Mouse (Mus musculus): ENCODE data around the gene Zc2hc1b. TPM values are rescaled to one million over a fixed set of nuclear protein-coding genes. Genes with fewer than 3 reads are reported as not detected.

Zc2hc1b gene
- polyA plus RNA-seq, 1 experiment = not detected

- DNase-seq (ENCODE audit: extremely low spot score in 1 of 2, low spot score in 1 of 2) = no peak
These were observed 2.0 kb downstream of the Zc2hc1b start for GRCm38 (mm10) chr10:13175866-13176265.

- DNase-seq (ENCODE audit: extremely low spot score in 1 of 2, low spot score in 1 of 2) = no peak
These were observed 5.0 kb downstream of the Zc2hc1b start for GRCm38 (mm10) chr10:13172798-13173221.

- no peak for DNase-seq (ENCODE audit: extremely low spot score in 1 of 2, low spot score in 1 of 2)
These were observed 6.4 kb downstream of the Zc2hc1b start for GRCm38 (mm10) chr10:13171461-13171860.

GRCm38 (mm10) chr10:13170739-13171448, 6.9 kb downstream of the Zc2hc1b start:
- no peak for DNase-seq (ENCODE audit: extremely low spot score in 1 of 2, low spot score in 1 of 2)

- DNase-seq (ENCODE audit: extremely low spot score in 1 of 2, low spot score in 1 of 2) = no peak
These were observed 9.4 kb downstream of the Zc2hc1b start for GRCm38 (mm10) chr10:13168461-13168860.

- no peak for DNase-seq (ENCODE audit: extremely low spot score in 1 of 2, low spot score in 1 of 2)
These were observed 15.8 kb downstream of the Zc2hc1b start for GRCm38 (mm10) chr10:13162031-13162430.

GRCm38 (mm10) chr10:13160913-13161312, 16.9 kb downstream of the Zc2hc1b start:
- peak in 1 of 2 experiments; percentile 19 for DNase-seq (ENCODE audit: extremely low spot score in 1 of 2, low spot score in 1 of 2)

- no peak for DNase-seq (ENCODE audit: extremely low spot score in 1 of 2, low spot score in 1 of 2)
These were observed 22.4 kb downstream of the Zc2hc1b start for GRCm38 (mm10) chr10:13155377-13155776.

GRCm38 (mm10) chr10:13152811-13153364, 24.9 kb downstream of the Zc2hc1b start:
- DNase-seq (ENCODE audit: extremely low spot score in 1 of 2, low spot score in 1 of 2) = no peak

GRCm38 (mm10) chr10:13151353-13151752, 26.5 kb downstream of the Zc2hc1b start:
- DNase-seq (ENCODE audit: extremely low spot score in 1 of 2, low spot score in 1 of 2) = peak in 1 of 2 experiments; percentile 32

GRCm38 (mm10) chr10:13150435-13150834, 27.4 kb downstream of the Zc2hc1b start:
- no peak for DNase-seq (ENCODE audit: extremely low spot score in 1 of 2, low spot score in 1 of 2)

GRCm38 (mm10) chr10:13140434-13140833, 37.4 kb downstream of the Zc2hc1b start:
- no peak for DNase-seq (ENCODE audit: extremely low spot score in 1 of 2, low spot score in 1 of 2)

- DNase-seq (ENCODE audit: extremely low spot score in 1 of 2, low spot score in 1 of 2) = no peak
These were observed 39.9 kb downstream of the Zc2hc1b start for GRCm38 (mm10) chr10:13137906-13138305.

- DNase-seq (ENCODE audit: extremely low spot score in 1 of 2, low spot score in 1 of 2) = no peak
These were observed 42.1 kb downstream of the Zc2hc1b start for GRCm38 (mm10) chr10:13135751-13136150.

GRCm38 (mm10) chr10:13135276-13135675, 42.5 kb downstream of the Zc2hc1b start:
- DNase-seq (ENCODE audit: extremely low spot score in 1 of 2, low spot score in 1 of 2) = no peak

GRCm38 (mm10) chr10:13133850-13134249, 44.0 kb downstream of the Zc2hc1b start:
- DNase-seq (ENCODE audit: extremely low spot score in 1 of 2, low spot score in 1 of 2) = peak in 1 of 2 experiments; percentile 16

GRCm38 (mm10) chr10:13127946-13128345, 49.9 kb downstream of the Zc2hc1b start:
- no peak for DNase-seq (ENCODE audit: extremely low spot score in 1 of 2, low spot score in 1 of 2)

- no peak for DNase-seq (ENCODE audit: extremely low spot score in 1 of 2, low spot score in 1 of 2)
These were observed 50.5 kb downstream of the Zc2hc1b start for GRCm38 (mm10) chr10:13127335-13127734.

GRCm38 (mm10) chr10:13125811-13126210, 52.0 kb downstream of the Zc2hc1b start:
- DNase-seq (ENCODE audit: extremely low spot score in 1 of 2, low spot score in 1 of 2) = no peak

GRCm38 (mm10) chr10:13119300-13119699, 58.5 kb downstream of the Zc2hc1b start:
- no peak for DNase-seq (ENCODE audit: extremely low spot score in 1 of 2, low spot score in 1 of 2)

- no peak for DNase-seq (ENCODE audit: extremely low spot score in 1 of 2, low spot score in 1 of 2)
These were observed 59.1 kb downstream of the Zc2hc1b start for GRCm38 (mm10) chr10:13118770-13119102.

GRCm38 (mm10) chr10:13118024-13118769, 59.6 kb downstream of the Zc2hc1b start:
- DNase-seq (ENCODE audit: extremely low spot score in 1 of 2, low spot score in 1 of 2) = no peak
